Mouse (Mus musculus): ENCODE measurements around the gene Fnbp1. TPM values are rescaled to one million over a fixed set of nuclear protein-coding genes. Genes with fewer than 3 reads are reported as not detected.

Fnbp1 gene
- total RNA-seq, 2 experiments from 2014 or later = 7.9 to 13.2 TPM

DNA sequence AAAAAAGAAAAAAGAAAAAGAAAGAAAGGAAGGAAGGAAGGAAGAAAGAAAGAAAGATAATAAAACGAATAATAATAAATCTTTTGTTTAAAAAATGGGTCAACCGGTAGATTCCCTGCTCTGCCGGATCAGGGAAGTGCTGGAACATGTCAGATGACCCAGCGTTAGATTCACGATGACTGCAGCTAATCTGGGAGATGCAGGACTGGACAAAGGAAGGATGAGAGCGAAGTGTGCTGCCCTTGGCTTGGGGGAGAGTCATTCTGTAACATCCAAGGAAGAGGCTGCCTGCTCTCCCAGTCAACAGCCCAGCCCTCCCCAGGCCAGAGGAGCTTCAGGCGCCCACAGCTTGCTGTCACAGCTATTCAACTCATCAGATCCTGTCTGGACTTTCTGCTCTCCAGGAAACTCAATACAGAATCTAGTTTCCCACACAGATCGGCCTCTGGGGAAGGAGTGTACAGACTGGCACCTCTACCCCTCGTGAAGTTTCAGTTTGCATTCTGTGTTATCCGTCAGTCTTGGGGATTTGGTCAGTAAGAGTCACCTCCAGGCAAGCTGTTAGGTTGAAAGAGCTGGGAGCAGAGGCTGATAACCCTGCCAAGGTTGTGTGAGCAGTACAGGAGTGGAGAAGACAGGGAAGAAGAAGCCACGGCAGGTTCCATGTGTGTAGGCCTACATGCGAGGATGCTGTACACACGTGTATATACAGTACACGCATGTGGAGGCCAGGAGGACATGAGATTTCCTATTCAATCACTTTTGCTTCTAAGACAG is 11.9 kb downstream of the Fnbp1 start:
- DNase-seq = no peak
- intact Hi-C loops (cut with DNase I) = no loop called here
- TF ChIP-seq CTCF (IDR thresholded peaks at IDR 0.05) = no peak
- H3K27ac ChIP-seq = peak overlapping the region; percentile 21; the same call in 1 of the 2 replicates
- H3K4me3 ChIP-seq = no peak overlapping the region

DNA sequence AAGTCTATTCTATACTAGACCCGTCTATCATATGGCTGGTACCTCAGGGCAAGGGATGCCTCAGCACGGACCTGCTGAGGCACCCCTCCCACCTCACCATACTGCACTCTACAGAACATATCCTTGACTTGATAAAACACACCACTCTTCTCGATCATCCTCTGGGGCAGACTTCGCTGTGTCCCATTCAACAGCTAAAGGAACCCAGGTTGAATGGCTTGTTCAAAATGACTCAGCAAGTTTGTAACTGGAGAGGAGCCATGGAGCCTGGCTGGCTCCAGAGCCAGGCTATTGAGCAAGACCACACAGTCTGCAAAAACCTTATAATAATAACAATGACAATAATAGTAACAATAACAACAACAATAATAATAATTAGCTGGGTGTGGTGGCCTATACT is 13.9 kb downstream of the Fnbp1 start:
- H3K27ac ChIP-seq = peak overlapping the region; percentile 64
- no peak for TF ChIP-seq CTCF (IDR thresholded peaks at IDR 0.05)
- DNase-seq = peak; percentile 69
- intact Hi-C loops (cut with DNase I) = no loop called here
- H3K4me3 ChIP-seq = no peak overlapping the region

DNA sequence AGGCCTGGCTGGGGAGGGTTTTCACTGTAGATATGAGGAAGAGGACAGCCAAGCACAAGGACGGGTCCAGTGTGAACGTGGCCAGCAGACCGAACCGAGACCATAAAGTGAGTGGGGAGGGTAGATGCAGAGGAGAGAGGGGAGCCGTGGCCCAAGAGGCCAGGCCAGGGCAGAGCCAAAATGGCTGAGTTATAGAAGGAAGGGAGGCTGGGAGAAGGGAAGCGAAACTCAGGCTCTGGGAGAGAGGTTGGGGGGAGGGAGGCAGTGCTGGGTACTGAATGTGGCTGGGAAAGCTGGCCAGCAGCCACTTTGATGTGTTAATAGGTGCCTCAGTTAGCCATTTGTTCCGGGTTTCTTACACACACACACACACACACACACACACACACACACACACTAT is 14.6 kb downstream of the Fnbp1 start:
- Histone ChIP-seq H3K4me3 (no peak overlapping the region), H3K27ac (peak overlapping the region; percentile 64)
- intact Hi-C loops (cut with DNase I) = no loop called here
- no peak for DNase-seq
- TF ChIP-seq CTCF (IDR thresholded peaks at IDR 0.05) = no peak

DNA sequence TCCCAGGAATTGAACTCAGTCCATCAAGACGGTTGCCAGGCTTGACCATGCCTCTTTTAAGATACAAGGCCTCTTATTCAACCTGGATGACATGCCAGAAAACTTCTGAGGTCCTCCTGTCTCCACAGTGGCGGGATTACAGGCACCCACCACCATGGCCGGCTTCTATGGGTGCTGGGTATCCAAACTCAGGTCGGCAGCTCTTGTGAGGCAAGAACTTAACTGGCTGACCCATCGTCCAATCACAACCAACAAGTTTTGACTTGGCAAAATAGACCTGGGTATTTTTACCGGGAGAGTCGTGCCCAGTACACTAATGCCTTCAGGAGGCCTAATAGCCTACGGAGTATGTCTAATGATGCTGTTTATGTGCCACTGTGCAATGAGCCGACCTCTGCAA is 15.8 kb downstream of the Fnbp1 start:
- peak overlapping the region; percentile 64 for H3K27ac ChIP-seq
- intact Hi-C loops (cut with DNase I) = no loop called here
- TF ChIP-seq CTCF (IDR thresholded peaks at IDR 0.05) = no peak

DNA sequence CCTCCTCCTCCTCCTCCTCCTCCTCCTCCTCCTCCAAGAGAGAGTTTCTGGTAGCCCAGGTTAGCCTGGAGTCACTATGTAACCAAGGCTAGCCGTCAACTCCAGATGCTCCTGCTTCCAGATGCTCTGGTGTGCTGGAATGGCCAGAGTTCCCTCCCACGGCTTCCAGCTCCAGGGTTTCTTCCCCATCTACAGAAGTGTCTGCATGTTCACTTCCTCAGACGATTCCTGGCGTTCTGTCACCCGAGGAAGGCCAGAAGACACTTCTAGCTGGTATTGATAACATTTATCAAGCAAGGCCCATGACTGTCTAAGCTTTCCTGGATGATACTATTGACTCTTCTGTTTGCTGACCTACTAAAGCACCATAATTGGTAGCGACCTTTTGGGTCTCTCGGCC is 16.7 kb downstream of the Fnbp1 start:
- DNase-seq = no peak
- intact Hi-C loops (cut with DNase I) = no loop called here
- Histone ChIP-seq H3K4me3 (no peak overlapping the region), H3K27ac (peak overlapping the region; percentile 53)
- no peak for TF ChIP-seq CTCF (IDR thresholded peaks at IDR 0.05)

More for the DNA sequence above, 15.8 kb downstream of the Fnbp1 start:
- no peak overlapping the region for H3K4me3 ChIP-seq
- no peak for DNase-seq

DNA sequence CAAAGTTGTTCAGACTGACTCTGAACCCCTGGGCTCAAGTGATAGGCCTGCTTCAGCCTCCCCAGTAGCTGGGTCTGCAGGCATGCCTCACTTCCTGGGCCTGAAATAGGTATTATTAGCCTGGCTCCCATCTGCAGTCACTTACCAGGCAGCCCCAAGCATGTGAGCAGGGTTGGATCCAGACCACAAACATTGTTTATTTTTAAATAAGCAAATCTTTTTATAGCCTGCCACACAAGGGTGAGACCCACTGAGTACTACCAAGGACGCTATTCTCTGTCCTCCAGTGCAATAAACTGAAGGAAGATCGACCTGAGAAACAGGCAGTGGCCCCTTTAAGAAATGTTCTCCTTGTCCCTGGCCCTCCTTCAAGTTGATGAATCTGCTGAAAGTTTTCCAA is 17.1 kb downstream of the Fnbp1 start:
- intact Hi-C loops (cut with DNase I) = no loop called here
- no peak for DNase-seq
- peak overlapping the region; percentile 68 for H3K27ac ChIP-seq
- TF ChIP-seq CTCF (IDR thresholded peaks at IDR 0.05) = no peak
- no peak overlapping the region for H3K4me3 ChIP-seq

DNA sequence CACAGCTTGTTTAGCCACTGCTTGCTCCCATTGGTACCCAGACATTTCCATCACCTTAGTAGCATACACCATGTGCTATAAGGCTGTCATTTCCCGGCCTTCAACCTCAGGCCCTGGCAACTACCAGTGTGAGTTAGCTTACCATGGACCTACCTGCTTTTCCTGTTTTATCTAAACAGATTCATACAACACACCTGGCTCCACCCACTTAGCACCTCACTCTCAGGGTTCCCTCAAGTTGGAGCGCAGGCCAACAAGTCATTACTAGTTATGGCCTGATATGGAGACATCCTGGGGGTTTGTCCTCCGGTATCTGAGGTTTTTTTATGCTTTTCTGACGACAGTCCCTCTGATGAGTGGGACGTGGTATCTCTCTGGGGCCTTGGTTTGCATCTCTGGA is 18.3 kb downstream of the Fnbp1 start:
- intact Hi-C loops (cut with DNase I) = no loop called here
- no peak for DNase-seq
- TF ChIP-seq CTCF (IDR thresholded peaks at IDR 0.05) = no peak
- peak overlapping the region; percentile 4; the same call in 1 of the 2 replicates for H3K27ac ChIP-seq
- H3K4me3 ChIP-seq = no peak overlapping the region

DNA sequence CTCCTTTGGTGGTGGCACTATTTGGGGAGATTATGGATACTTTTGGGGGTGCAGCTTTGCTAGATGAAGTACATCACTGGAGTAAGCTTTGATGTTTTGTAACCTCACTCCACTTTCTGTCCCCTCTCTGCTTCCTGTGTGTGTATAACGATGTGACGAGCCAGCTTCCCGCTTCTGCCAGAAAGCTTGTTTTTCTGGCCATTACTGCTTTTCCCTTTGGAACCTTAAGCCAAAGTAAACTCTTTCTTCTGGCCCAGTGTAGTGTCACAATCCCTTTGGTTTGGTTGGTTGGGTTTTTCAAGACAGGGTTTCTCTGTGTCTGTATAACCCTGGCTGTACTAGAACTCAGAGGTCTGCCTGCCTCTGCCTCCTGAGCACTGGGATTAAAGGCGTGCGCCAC is 19.0 kb downstream of the Fnbp1 start:
- Histone ChIP-seq H3K4me3 (no peak overlapping the region), H3K27ac (0 out of 2 replicates have a peak overlapping the region, but pooled peaks have one; percentile 4)
- no peak for DNase-seq
- TF ChIP-seq CTCF (IDR thresholded peaks at IDR 0.05) = no peak
- intact Hi-C loops (cut with DNase I) = no loop called here

DNA sequence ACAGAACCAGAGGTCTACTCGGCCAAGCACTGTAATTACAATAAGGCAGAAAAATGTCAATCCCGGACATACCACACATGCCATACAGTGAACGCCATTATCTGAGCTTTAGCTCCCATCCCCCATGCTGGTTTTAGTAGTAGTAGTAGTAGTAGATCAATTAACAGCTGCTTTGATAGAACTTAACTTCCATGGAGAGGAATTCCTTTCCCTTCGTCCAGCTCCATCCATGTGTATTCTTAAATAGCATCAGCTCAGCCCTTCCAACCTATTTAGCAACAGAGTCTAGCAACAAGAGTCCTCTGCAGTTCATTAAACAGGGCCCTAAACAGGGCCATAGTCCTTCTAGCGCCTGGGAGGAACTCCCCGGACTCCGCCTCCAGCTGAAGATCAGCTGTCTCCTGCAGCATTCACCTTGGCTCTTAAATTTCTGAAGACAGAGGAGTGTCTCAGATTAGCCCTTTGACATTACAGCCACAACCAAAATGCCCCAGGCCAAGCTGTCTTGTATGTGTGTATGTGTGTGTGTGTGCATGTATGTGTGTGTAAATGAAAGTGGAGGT is 20.6 kb downstream of the Fnbp1 start:
- no peak for DNase-seq
- peak overlapping the region; percentile 35; the same call in 1 of the 2 replicates for H3K27ac ChIP-seq
- TF ChIP-seq CTCF (IDR thresholded peaks at IDR 0.05) = no peak

DNA sequence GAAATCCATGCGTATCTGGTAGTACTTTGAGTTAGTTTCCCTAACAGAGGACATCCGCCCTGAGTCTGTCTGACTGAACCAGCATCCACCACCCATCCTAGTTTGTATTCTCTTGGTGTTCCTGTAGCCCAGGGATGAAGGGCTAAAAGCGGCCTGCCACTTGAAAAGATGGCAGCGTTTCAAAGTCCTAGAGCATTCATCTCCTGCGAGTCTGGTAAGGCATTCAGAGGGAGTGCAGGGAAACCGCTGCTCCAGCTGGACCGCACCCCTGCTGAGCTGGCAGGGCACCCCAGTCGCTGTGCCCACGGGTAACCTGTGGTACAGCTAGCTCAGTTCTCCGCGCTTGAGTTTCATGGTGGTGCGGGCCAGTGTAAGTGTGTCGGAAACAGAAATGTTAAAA is 22.0 kb downstream of the Fnbp1 start:
- intact Hi-C loops (cut with DNase I) = no loop called here
- Histone ChIP-seq H3K4me3 (no peak overlapping the region), H3K27ac (peak overlapping the region; percentile 63)
- peak; percentile 55 for DNase-seq
- TF ChIP-seq CTCF (IDR thresholded peaks at IDR 0.05) = no peak

More for the DNA sequence above, 20.6 kb downstream of the Fnbp1 start:
- H3K4me3 ChIP-seq = no peak overlapping the region
- intact Hi-C loops (cut with DNase I) = no loop called here

DNA sequence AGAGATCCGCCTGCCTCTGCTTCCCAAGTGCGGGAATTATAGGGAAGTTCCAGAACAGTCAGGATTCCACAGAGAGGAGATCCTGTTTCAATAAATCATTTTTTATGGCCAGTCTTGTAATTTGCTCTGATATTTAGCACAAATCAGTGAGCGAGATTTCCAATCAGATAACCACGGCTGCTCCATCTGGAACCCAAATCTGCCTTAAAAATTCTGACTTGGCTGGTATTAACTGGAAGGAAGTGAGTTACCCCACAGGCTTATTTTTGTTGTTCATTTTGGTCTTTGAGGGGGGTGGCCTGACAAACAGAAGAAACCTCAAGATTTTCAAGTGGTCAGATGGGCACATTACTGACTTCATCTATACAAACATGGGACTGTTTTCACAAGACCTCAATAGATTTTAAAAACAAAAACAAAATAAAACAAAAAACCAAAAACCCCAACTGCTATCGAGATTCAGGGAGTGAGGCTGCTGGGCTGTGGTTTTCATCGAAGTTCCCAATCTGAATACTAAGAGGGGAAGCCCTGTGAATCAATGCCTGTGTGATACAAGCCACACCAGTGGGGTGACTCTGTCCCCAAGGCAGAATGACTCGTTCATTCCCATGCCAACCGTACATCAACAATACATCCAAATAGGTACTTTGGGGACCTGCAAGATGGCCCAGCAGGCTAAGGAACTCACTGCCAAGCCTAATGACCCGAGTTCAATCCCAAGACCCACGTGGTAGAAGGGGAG is 23.0 kb downstream of the Fnbp1 start:
- Histone ChIP-seq H3K27ac (peak overlapping the region; percentile 63), H3K4me3 (no peak overlapping the region)
- TF ChIP-seq CTCF (IDR thresholded peaks at IDR 0.05) = no peak
- no peak for DNase-seq
- intact Hi-C loops (cut with DNase I) = no loop called here

DNA sequence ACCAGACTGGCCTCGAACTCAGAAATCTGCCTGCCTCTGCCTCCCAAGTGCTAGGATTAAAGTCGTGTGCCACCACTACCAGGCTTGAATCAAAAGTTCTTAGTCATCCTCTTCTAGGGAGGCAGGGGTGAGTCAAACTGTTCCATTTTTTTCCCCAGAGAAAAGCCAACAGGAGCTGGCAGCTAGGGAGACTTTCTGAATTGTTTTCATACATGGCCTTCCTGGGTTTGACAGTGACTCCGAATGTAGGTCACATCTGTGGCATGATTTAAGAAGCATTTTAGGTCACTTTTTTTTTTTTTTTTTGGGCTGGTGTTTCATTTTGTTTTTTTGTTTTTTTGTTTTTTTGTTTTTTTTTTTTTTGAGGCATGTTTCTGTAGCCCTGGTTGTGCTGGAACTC is 23.6 kb downstream of the Fnbp1 start:
- no peak for TF ChIP-seq CTCF (IDR thresholded peaks at IDR 0.05)
- intact Hi-C loops (cut with DNase I) = no loop called here
- no peak for DNase-seq
- H3K4me3 ChIP-seq = no peak overlapping the region
- no peak overlapping the region for H3K27ac ChIP-seq

All from gastrocnemius, adult 2 months (tissue).